Comparison of ENCODE assay signal across 8 mouse cellular contexts in genomic region chr9:122736742-122737141, GRCm38 (mm10). TPM values are rescaled to one million over a fixed set of nuclear protein-coding genes. Genes with fewer than 3 reads are reported as not detected.
DNase-seq lines count a peak whose midpoint lies in the region; ATAC-seq lines count a peak whose summit lies in the region.

No protein-coding gene starts in this region.

- peak; percentile 57 for DNase-seq in layer of hippocampus, adult 11-12 months (ENCODE audit: low spot score)
- DNase-seq in layer of hippocampus, postnatal 36 days: no peak
- DNase-seq in ZHBTc4 (ENCODE audit: low read depth, low spot score): peak; percentile 73
- peak; percentile 89 for DNase-seq in embryo, embryonic 10.5 days (ENCODE audit: low spot score)
- DNase-seq in kidney, postnatal 36 days: peak; percentile 61 to 73
- DNase-seq in retina, embryonic 14.5 days (ENCODE audit: low spot score): peak; percentile 90

- peak; percentile 51 for ATAC-seq in CD4-positive, CD25-positive, alpha-beta regulatory T cell, adult 4 months
- no peak for ATAC-seq in erythroid progenitor cell, adult 5-6 weeks (replicated peaks; ENCODE audit: low FRiP score, poor library complexity, severe bottlenecking)

RNA-seq across cellular contexts. Expression of gene Topaz1, which starts 10.4 kb away (rescaled TPM):
- total RNA-seq in layer of hippocampus, postnatal 36 days (2021): not detected
- not detected for polyA plus RNA-seq in CD4-positive, CD25-positive, alpha-beta regulatory T cell, adult 4 months (2017; shearing (Covaris generic))
- total RNA-seq in erythroid progenitor cell, adult 5-6 weeks (2015; ENCODE audit: low replicate concordance): not detected in 2 replicates
- total RNA-seq in erythroid progenitor cell, adult 5-6 weeks (2017; ENCODE audit: low replicate concordance): 0.13 TPM in 1 of 2 replicates, not detected in the other

Comparison
In these comparisons a context has a peak if more than half of its experiments do, and no peak if none do; other contexts are left out.
1. DNase-seq: peak in layer of hippocampus, adult 11-12 months (single experiment), ZHBTc4 (single experiment), embryo, embryonic 10.5 days (single experiment), kidney, postnatal 36 days (2 of 2) and retina, embryonic 14.5 days (single experiment); none in layer of hippocampus, postnatal 36 days (0 of 2).